Mouse (Mus musculus) embryonic facial prominence, embryonic 12.5 days (tissue): Measurements from ENCODE around the gene Atp13a3. TPM values are rescaled to one million over a fixed set of nuclear protein-coding genes. Genes with fewer than 3 reads are reported as not detected.

Source experiments
- ATAC-seq: fragments of 200-750 bp; cut with Nextera tagmentation; 2 replicates; pipeline ENCODE4 v1.8.0; 2017; ENCODE audit not compliant: insufficient number of reproducible peaks, insufficient read depth, low FRiP score, low TSS enrichment
- H3K27ac ChIP-seq: fragments of 300-500 bp; sonication (generic); 2 replicates; pipeline ENCODE4 v1.5.1; 2016; ENCODE audit warnings: mild to moderate bottlenecking
- H3K27me3 ChIP-seq: fragments of 300-500 bp; sonication (generic); 2 replicates; pipeline ENCODE4 v1.6.1; 2016; ENCODE audit warnings: mild to moderate bottlenecking, moderate library complexity
- H3K36me3 ChIP-seq: fragments of 300-500 bp; sonication (generic); 2 replicates; pipeline ENCODE4 v1.6.1; 2016; ENCODE audit warnings: mild to moderate bottlenecking
- H3K4me1 ChIP-seq: fragments of 300-500 bp; sonication (generic); 2 replicates; pipeline ENCODE4 v1.6.1; 2016
- H3K4me2 ChIP-seq: fragments of 300-500 bp; sonication (generic); replicated peaks from 2 replicates; pipeline ENCODE4 v1.6.1; 2016; ENCODE audit warnings: mild to moderate bottlenecking, moderate library complexity
- H3K4me3 ChIP-seq: fragments of 300-500 bp; sonication (generic); 2 replicates; pipeline ENCODE4 v1.5.1; 2016; ENCODE audit warnings: mild to moderate bottlenecking
- H3K9ac ChIP-seq: fragments of 300-500 bp; sonication (generic); 2 replicates; pipeline ENCODE4 v1.6.1; 2016; ENCODE audit warnings: mild to moderate bottlenecking, moderate library complexity
- H3K9me3 ChIP-seq: fragments of 300-500 bp; sonication (generic); 2 replicates; pipeline ENCODE4 v1.6.1; 2016; ENCODE audit warnings: mild to moderate bottlenecking, moderate library complexity
- WGBS: fragments of 180-500 bp; shearing (Covaris S2); methylation state at CpG from one replicate; pipeline ENCODE4 v1.1.7; 2016; 5-methylcytosine and 5-hydroxymethylcytosine counted together
- polyA plus RNA-seq: library from polyadenylated mRNA; unstranded; fragments of >200 nt; fragmentation: Nextera tagmentation; extraction: Ambion mirVana; gene quantifications from 2 replicates; pipeline ENCODE4 v1.2.1, GENCODE M21; 2016

The Atp13a3 gene
- polyA plus RNA-seq, 1 experiment from 2014 or later, result 13.1 TPM

DNA sequence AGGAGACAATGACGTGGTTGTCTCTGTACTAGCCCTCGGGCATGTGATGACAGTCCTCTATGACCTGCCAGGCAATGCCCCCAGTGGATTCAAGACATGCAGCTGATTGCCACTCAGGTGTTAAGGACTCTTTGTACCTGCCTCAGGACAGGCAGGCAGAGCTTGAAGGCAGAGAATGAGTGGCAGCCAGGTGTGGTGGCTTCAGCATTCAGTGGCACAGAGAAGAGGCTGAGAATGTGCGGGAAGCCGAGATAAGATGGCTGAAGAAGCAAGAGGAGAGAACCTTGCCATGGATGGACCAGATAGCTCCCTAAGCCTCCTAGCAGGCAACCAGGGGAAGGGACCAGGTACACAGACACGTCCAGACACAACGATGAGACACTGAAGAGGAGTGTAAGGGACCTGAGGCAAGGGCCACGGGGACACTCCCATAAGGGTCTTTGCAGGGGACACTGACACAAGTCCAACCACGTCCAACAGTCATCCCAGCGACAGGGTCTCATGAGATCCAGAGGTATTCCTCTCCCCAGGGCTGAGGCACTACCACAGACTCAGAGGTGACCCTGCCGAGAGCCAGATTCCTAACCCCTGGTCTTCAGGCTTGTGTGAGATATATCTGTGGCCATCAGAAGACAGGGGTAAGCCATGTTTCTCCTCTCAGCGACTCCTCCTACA lies 109.0 kb downstream of the Atp13a3 start:
- Histone ChIP-seq H3K27ac (no peak overlapping the region), H3K36me3 (no peaks in the 10 kb centered on the region), H3K27me3 (no peaks in the 10 kb centered on the region), H3K9me3 (no peaks in the 10 kb centered on the region), H3K4me3 (no peak overlapping the region), H3K9ac (no peak overlapping the region), H3K4me2 (no peak overlapping the region), H3K4me1 (no peaks in the 10 kb centered on the region)
- WGBS, result 84% methylated on average over 11 of the region's 11 CpGs
- no peak for ATAC-seq

DNA sequence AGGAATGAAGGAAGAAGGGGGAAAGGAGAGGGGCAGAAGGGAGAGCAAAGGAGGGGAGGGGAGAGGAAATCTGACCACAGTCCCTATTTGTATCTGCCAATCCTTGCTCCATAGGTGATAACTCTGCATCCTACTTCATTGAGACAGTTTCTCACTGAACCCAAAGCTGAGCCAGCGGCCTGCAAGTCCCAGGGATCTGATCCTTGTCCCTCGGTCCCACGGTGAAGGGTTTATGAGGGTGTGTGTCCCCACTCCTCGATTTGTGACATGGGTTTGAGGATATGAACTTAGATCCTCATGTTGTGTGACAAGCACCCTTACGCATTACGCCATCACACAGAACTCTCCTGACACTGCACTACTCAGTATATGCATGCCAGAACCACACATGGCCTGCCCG lies 110.7 kb downstream of the Atp13a3 start:
- H3K36me3 ChIP-seq, result no peaks in the 10 kb centered on the region
- ATAC-seq, result no peak
- no peaks in the 10 kb centered on the region for H3K4me1 ChIP-seq

DNA sequence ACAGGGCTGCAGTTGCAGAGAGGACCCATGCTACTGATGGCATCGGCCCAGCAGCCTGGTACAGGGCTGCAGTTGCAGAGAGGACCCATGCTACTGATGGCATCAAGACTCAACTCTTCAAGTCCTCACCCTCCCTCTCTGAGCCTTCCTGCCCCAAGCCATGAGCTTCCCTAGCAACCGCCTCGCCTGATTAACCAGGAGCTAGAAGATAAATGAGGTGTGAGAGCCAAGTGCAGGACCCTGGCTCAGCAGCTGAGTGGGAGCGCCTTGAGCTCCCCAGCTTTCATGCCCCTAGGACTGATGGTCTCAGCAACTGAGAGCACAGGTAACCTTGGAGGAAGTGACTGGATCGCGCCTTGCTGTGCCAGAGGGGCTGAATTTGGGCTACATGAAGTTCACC lies 115.3 kb downstream of the Atp13a3 start:
- H3K27me3 ChIP-seq, result 0 out of 2 replicates have a peak, but pooled peaks cover 3% of the 10 kb centered on the region
- no peaks in the 10 kb centered on the region for H3K36me3 ChIP-seq
- H3K9ac ChIP-seq, result no peak overlapping the region
- ATAC-seq, result no peak
- no peak overlapping the region for H3K27ac ChIP-seq
- peaks cover 8% of the 10 kb centered on the region for H3K4me1 ChIP-seq
- 93% methylated on average over 6 of the region's 6 CpGs for WGBS
- no peak overlapping the region for H3K4me3 ChIP-seq
- no peaks in the 10 kb centered on the region for H3K9me3 ChIP-seq
- H3K4me2 ChIP-seq, result no peak overlapping the region

More for the DNA sequence above, 110.7 kb downstream of the Atp13a3 start:
- Histone ChIP-seq H3K27ac (no peak overlapping the region), H3K27me3 (no peaks in the 10 kb centered on the region), H3K9ac (no peak overlapping the region), H3K4me2 (no peak overlapping the region), H3K9me3 (no peaks in the 10 kb centered on the region), H3K4me3 (no peak overlapping the region)
- WGBS, result 85% methylated on average over 7 of the region's 7 CpGs

DNA sequence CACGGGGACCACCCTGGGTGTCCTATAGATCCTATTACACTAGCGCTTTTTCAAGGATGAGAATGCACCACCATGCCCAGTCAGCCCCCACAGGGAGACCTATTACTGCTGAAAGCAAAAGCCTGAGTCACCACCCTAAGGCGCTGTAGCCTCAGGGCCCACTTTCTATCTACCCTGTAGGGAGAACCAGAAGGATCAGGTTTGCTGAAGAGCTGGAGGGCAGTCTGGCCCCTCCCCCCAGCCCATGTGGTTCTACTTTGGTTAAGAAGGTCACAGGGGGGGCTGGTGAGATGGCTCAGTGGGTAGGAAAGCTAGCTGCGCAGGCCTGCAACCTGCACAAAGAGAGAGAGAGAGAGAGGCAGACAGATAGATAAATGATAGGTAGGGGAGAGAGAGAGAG lies 120.1 kb downstream of the Atp13a3 start:
- Histone ChIP-seq H3K4me3 (no peak overlapping the region), H3K4me2 (no peak overlapping the region), H3K9me3 (no peaks in the 10 kb centered on the region), H3K4me1 (peaks cover 29% of the 10 kb centered on the region), H3K27me3 (peaks cover 19% of the 10 kb centered on the region), H3K27ac (no peak overlapping the region), H3K36me3 (no peaks in the 10 kb centered on the region), H3K9ac (no peak overlapping the region)
- WGBS, result 37% methylated on average over 4 of the region's 4 CpGs
- no peak for ATAC-seq

DNA sequence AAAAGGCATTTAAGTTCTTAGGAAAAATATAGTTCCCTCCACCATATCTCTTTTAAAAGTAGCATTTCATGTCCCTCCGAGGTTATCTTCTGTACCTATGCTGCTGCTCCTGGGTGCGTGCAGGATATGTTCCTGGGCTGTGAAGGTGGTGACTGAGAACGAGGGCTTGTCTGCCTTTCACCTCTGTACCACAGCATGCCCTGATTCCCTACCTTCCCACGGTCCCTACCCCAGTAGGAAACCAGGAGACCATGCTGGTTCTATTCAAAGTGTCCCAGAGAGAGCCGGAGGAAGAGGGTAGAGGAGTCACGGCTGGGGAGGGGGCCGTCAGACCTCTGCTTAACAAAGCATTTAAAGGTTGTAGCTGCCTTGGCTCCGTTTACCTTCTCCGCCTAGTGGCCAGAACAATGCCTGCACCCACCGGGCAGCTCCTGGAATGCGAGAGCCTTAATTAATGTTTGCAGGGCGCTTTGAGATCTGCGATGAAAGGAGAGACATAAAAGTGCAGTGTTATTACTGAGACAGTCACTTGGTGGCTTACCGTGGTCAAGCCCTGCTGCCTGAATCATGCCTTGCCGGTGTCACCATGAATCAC lies 121.9 kb downstream of the Atp13a3 start:
- Histone ChIP-seq H3K4me2 (peak overlapping the region; percentile 55), H3K27me3 (peaks cover 19% of the 10 kb centered on the region), H3K4me3 (0 out of 2 replicates have a peak overlapping the region, but pooled peaks have one; percentile 6), H3K4me1 (peaks cover 36% of the 10 kb centered on the region), H3K9me3 (no peaks in the 10 kb centered on the region), H3K9ac (0 out of 2 replicates have a peak overlapping the region, but pooled peaks have one; percentile 2), H3K27ac (no peak overlapping the region), H3K36me3 (no peaks in the 10 kb centered on the region)
- ATAC-seq, result no peak
- WGBS, result 3% methylated on average over 15 of the region's 15 CpGs

DNA sequence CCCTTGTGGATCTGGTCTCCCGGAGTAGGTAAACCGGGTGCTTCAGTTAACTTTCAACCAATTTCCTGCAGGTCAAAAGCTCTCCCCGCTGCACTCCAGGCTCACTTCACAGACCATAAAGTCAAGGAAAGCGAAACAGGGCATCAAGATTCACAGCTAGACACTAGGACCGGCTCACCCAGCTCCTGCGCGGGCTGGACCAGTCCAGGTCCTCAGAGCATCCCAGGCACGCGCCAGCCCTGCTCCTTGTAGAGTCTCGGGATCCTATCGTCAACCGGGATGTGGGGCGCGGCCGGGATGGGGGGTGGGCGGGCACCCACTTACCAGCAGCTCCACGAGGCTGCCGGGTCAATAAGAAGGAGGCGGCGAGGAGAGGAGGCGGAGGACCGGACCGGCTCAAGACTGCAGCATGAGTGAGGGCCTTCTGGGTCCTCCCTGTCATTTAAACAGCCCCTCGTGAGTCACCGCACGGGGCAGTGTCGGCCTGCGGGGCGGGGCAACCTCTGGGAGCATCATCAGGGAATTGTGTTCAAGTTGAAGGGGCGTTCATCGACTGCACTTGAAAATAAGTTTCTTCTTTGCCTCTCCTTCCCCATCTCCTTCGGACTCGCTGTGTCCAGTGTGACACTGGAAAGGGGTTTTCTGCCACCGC lies 122.8 kb downstream of the Atp13a3 start, which contains the start of gene Lrrc15:
TSS of gene Lrrc15 (minus strand) at position 413 of the 652 bp plus-strand sequence.
- no peak for ATAC-seq
- Histone ChIP-seq H3K4me3 (peak within 1 kb of the TSS; percentile 26), H3K4me2 (peak within 1 kb of the TSS; percentile 55), H3K27ac (no peak within 1 kb of the TSS), H3K4me1 (peaks cover 41% of the 10 kb centered on the region), H3K9me3 (no peaks in the 10 kb centered on the region), H3K36me3 (no peaks in the 10 kb centered on the region), H3K9ac (peak within 1 kb of the TSS; percentile 38; the same call in 1 of the 2 replicates), H3K27me3 (peaks cover 19% of the 10 kb centered on the region)
- WGBS, result 6% methylated on average over 34 of the region's 34 CpGs

DNA sequence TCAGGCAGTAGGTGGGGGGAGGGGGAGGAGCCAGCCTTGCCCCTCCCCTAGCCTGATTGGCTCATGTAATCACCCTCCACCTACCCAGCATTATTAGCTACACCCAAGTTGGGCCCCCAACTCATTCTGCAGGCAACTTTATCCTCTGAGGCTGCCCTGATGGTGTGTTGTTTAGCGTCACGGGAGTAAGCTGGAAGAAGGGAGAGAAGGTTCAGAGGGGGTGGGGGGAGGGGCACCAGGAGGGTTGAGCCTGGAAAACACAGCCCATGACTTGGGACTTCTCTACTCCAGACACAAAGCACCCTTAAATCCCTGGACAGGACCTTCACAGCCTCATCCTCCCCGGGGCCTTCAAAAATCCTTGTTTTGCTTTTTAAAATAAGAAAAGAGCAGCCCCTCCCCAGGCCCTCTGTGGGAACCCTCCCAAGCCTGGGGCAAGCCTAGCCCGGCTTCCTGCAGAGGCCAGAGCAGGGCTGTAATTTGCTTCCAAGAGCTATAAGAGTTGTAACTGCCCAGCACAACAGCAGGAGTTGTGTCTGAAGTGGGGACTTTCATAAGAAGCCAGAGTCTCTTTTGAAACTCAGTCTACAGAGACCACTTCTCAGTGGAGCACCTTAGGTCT lies 125.0 kb downstream of the Atp13a3 start:
- Histone ChIP-seq H3K4me1 (peaks cover 43% of the 10 kb centered on the region), H3K27me3 (peaks cover 16% of the 10 kb centered on the region), H3K9me3 (no peaks in the 10 kb centered on the region), H3K36me3 (no peaks in the 10 kb centered on the region), H3K4me3 (no peak overlapping the region), H3K4me2 (peak overlapping the region; percentile 10), H3K9ac (peak overlapping the region; percentile 8; the same call in 1 of the 2 replicates), H3K27ac (peak overlapping the region; percentile 73; the same call in 1 of the 2 replicates)
- WGBS, result 1% methylated on average over 4 of the region's 4 CpGs
- ATAC-seq, result no peak

DNA sequence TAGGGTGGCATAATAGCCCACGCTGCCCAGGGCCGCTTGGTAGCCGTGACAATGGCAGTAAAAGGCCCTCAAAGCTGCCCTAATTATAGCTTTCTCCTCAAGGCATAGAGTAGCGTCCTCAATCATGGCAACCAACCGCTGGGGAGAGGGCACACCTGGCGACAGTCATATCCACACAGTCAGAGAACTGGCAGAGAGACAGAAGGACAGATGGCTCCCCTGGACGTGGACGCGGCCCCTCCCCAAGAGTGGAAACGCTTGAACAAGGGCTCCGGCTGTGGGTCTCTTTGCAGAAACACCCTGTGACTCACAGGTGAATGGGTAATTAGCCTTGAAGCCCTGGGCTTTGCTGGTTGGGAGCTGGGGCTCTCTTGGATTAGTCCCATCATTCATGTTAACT lies 127.4 kb downstream of the Atp13a3 start:
- Histone ChIP-seq H3K4me1 (peaks cover 44% of the 10 kb centered on the region), H3K36me3 (no peaks in the 10 kb centered on the region), H3K27ac (no peak overlapping the region), H3K27me3 (peaks cover 12% of the 10 kb centered on the region), H3K4me3 (no peak overlapping the region), H3K9ac (no peak overlapping the region), H3K4me2 (no peak overlapping the region), H3K9me3 (no peaks in the 10 kb centered on the region)
- 78% methylated on average over 11 of the region's 11 CpGs for WGBS
- no peak for ATAC-seq

DNA sequence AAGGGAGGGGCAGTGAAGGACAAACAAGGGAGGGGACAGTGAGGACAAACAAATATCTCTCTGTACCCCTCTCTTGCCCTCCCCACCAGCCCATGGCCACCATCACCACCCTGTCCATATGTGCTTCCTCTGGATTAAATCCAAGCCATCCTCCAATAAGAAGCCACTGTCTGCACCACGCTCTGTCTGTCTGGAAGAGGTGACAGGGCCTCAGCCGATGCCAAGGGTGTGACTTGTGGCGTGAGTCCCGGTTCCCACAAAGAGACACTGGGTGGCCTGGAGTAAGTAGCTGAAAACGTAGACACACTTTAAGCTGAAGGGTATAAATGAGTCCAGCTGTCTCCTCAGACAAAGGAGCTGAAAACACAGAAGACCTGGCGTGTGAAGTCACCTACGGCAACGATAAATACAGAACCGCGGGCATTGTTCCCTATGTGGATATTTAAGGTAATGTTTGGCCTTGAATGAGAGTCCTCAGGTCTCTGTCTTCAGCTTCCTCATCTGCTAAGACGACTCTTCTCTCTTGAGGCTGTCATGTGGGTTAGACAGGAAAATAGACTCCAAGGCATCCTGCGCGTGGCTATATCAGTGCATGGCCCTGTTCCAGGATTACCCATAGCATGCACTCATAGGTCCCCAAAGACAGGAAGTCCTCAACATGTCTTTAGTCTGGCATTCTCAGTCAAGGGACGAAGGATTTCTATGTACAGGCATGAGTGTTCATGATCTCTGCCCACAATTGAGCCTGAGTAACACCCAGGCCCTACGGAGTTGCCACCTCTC lies 130.0 kb downstream of the Atp13a3 start:
- 82% methylated on average over 15 of the region's 15 CpGs for WGBS
- H3K27me3 ChIP-seq, result no peaks in the 10 kb centered on the region
- ATAC-seq, result no peak
- H3K9me3 ChIP-seq, result no peaks in the 10 kb centered on the region
- H3K9ac ChIP-seq, result no peak overlapping the region
- peaks cover 44% of the 10 kb centered on the region for H3K4me1 ChIP-seq
- H3K4me2 ChIP-seq, result no peak overlapping the region
- H3K4me3 ChIP-seq, result no peak overlapping the region
- no peak overlapping the region for H3K27ac ChIP-seq
- no peaks in the 10 kb centered on the region for H3K36me3 ChIP-seq

DNA sequence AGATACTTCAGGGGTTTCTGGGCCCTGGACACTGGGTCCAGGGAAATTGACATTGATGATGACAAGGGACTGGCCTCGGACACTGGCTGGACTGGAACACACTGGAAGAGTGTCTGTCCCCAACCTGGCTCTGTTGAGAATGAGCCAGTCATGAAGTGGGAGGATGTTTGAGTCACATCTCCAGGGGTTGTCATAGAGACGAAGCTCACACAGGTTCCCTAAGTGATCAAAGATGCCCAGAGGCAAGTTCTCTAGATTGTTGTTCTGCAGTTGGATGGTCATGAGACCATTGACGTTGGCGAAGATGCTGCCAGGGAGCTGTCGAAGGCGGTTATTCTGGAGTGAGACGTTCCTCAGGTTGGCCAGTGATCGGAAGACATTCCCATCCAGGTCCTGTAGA lies 132.7 kb downstream of the Atp13a3 start:
- no peaks in the 10 kb centered on the region for H3K9me3 ChIP-seq
- 87% methylated on average over 8 of the region's 8 CpGs for WGBS
- no peaks in the 10 kb centered on the region for H3K27me3 ChIP-seq
- H3K36me3 ChIP-seq, result no peaks in the 10 kb centered on the region
- H3K4me1 ChIP-seq, result peaks cover 39% of the 10 kb centered on the region
- no peak overlapping the region for H3K4me2 ChIP-seq
- H3K27ac ChIP-seq, result no peak overlapping the region
- H3K4me3 ChIP-seq, result no peak overlapping the region
- ATAC-seq, result no peak
- no peak overlapping the region for H3K9ac ChIP-seq

DNA sequence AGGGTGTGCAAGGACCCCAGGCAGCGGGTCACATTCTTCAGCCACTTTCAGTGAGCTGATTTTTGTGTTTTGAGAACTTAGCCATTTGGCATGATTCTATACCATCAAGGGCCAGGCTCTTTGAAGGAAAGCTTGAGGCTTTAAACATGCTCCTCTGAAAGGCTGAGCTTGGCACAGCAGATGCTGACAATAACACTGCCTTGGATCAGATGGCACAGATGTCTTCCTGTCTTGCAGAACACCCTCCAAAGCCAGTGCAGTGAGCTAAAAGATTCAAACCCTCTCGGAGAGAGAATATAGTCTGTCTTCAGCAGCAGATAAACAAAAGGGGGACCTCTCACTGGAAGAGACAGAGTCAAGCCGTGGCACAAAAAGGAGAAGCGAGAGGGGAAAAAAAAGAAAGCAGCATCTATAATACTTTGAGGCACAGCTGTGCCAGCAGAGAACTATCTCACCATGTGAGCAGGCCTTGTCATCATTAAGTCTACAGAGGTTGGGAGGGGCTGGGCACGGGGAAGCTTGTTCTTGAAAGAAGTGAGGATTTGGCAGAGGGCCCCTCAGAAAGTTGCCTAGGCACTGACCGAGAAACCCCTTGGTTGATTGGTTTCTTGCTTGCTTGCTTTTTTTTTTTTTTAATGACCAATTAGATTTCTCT lies 133.7 kb downstream of the Atp13a3 start:
- WGBS, result 57% methylated on average over 6 of the region's 6 CpGs
- Histone ChIP-seq H3K4me1 (peaks cover 32% of the 10 kb centered on the region), H3K4me2 (no peak overlapping the region), H3K36me3 (no peaks in the 10 kb centered on the region), H3K27me3 (no peaks in the 10 kb centered on the region), H3K9me3 (no peaks in the 10 kb centered on the region), H3K9ac (no peak overlapping the region), H3K4me3 (no peak overlapping the region), H3K27ac (peak overlapping the region; percentile 82)
- no peak for ATAC-seq
